39 mouse cellular contexts compared by ENCODE assay signal in genomic region chr9:106582552-106582951, GRCm38 (mm10). TPM values are rescaled to one million over a fixed set of nuclear protein-coding genes. Genes with fewer than 3 reads are reported as not detected.
"Had no signal": no experiment of that assay in that cellular context is flagged by ENCODE, and none has a peak within 500 bp of the region (broad histone marks: within the 10 kb centered on the region; RNA-seq: fewer than 3 reads in every experiment).

No protein-coding gene starts in this region.

- DNase-seq: cerebellum, adult 8-10 months; cerebellum, adult 9-10 months; cerebellum, postnatal 10 days; cerebellum, postnatal 14 days; cerebellum, postnatal 25 days; cerebellum, postnatal 36 days; embryo, embryonic 11 days; forebrain, postnatal 0 days; gastrocnemius, adult 2 months; gastrocnemius, postnatal 10 days; gastrocnemius, postnatal 14 days; gastrocnemius, postnatal 25 days; gastrocnemius, postnatal 36 days; heart, adult 2 months had no signal

- ATAC-seq: forebrain, embryonic 13.5 days; forebrain, embryonic 14.5 days; forebrain, embryonic 15.5 days; forebrain, embryonic 16.5 days; forebrain, postnatal 0 days had no signal

RNA-seq across cellular contexts. Expression of gene Iqcf4, which starts 11.8 kb away (rescaled TPM):
- total RNA-seq: common myeloid progenitor, adult 5-6 weeks; forebrain, postnatal 0 days; gastrocnemius, adult 18-20 months; gastrocnemius, adult 2 months; gastrocnemius, adult 8-10 months; gastrocnemius, postnatal 10 days; gastrocnemius, postnatal 14 days; gastrocnemius, postnatal 25 days; gastrocnemius, postnatal 36 days; gastrocnemius, postnatal 4 days; granulocyte monocyte progenitor cell, adult 5-6 weeks; heart, adult 2 months; heart, adult 8-10 months had no signal
- polyA plus RNA-seq: cortical plate, adult 2 months; embryonic facial prominence, embryonic 10.5 days; embryonic facial prominence, embryonic 11.5 days; embryonic facial prominence, embryonic 12.5 days; embryonic facial prominence, embryonic 13.5 days; embryonic facial prominence, embryonic 14.5 days; embryonic facial prominence, embryonic 15.5 days; erythroblast, embryonic 14.5 days; forebrain, embryonic 10.5 days; forebrain, embryonic 11.5 days; forebrain, embryonic 12.5 days; forebrain, embryonic 13.5 days; forebrain, embryonic 14.5 days; forebrain, embryonic 15.5 days; forebrain, embryonic 16.5 days; forebrain, postnatal 0 days; heart, adult 2 months; heart, embryonic 10.5 days; heart, embryonic 11.5 days; heart, embryonic 12.5 days had no signal

RNA-seq across cellular contexts. Expression of gene Iqcf3, which starts 21.1 kb away (rescaled TPM):
- total RNA-seq: common myeloid progenitor, adult 5-6 weeks; forebrain, postnatal 0 days; gastrocnemius, adult 18-20 months; gastrocnemius, adult 2 months; gastrocnemius, adult 8-10 months; gastrocnemius, postnatal 10 days; gastrocnemius, postnatal 14 days; gastrocnemius, postnatal 25 days; gastrocnemius, postnatal 36 days; gastrocnemius, postnatal 4 days; granulocyte monocyte progenitor cell, adult 5-6 weeks; heart, adult 2 months; heart, adult 8-10 months had no signal
- polyA plus RNA-seq: cortical plate, adult 2 months; embryonic facial prominence, embryonic 10.5 days; embryonic facial prominence, embryonic 11.5 days; embryonic facial prominence, embryonic 12.5 days; embryonic facial prominence, embryonic 13.5 days; embryonic facial prominence, embryonic 14.5 days; embryonic facial prominence, embryonic 15.5 days; erythroblast, embryonic 14.5 days; forebrain, embryonic 10.5 days; forebrain, embryonic 11.5 days; forebrain, embryonic 12.5 days; forebrain, embryonic 13.5 days; forebrain, embryonic 14.5 days; forebrain, embryonic 15.5 days; forebrain, embryonic 16.5 days; forebrain, postnatal 0 days; heart, adult 2 months; heart, embryonic 10.5 days; heart, embryonic 11.5 days; heart, embryonic 12.5 days had no signal

RNA-seq across cellular contexts. Expression of gene Iqcf6, which starts 43.8 kb away (rescaled TPM):
- total RNA-seq: common myeloid progenitor, adult 5-6 weeks; forebrain, postnatal 0 days; gastrocnemius, adult 18-20 months; gastrocnemius, adult 2 months; gastrocnemius, adult 8-10 months; gastrocnemius, postnatal 10 days; gastrocnemius, postnatal 14 days; gastrocnemius, postnatal 25 days; gastrocnemius, postnatal 36 days; gastrocnemius, postnatal 4 days; granulocyte monocyte progenitor cell, adult 5-6 weeks; heart, adult 2 months; heart, adult 8-10 months had no signal
- polyA plus RNA-seq: cortical plate, adult 2 months; embryonic facial prominence, embryonic 10.5 days; embryonic facial prominence, embryonic 11.5 days; embryonic facial prominence, embryonic 12.5 days; embryonic facial prominence, embryonic 13.5 days; embryonic facial prominence, embryonic 14.5 days; embryonic facial prominence, embryonic 15.5 days; erythroblast, embryonic 14.5 days; forebrain, embryonic 10.5 days; forebrain, embryonic 11.5 days; forebrain, embryonic 12.5 days; forebrain, embryonic 13.5 days; forebrain, embryonic 14.5 days; forebrain, embryonic 15.5 days; forebrain, embryonic 16.5 days; forebrain, postnatal 0 days; gonadal fat pad, adult 2 months; heart, adult 2 months; heart, embryonic 10.5 days; heart, embryonic 11.5 days; heart, embryonic 12.5 days had no signal
